ENCODE assay signal across 9 mouse cellular contexts in genomic region chr11:21428749-21429148, GRCm38 (mm10). TPM values are rescaled to one million over a fixed set of nuclear protein-coding genes. Genes with fewer than 3 reads are reported as not detected.
DNase-seq lines count a peak whose midpoint lies in the region; ATAC-seq and TF ChIP-seq lines count a peak whose summit lies in the region.
"Had no signal": no experiment of that assay in that cellular context is flagged by ENCODE, and none has a peak within 500 bp of the region (broad histone marks: within the 10 kb centered on the region; RNA-seq: fewer than 3 reads in every experiment).

No protein-coding gene starts in this region.

- no peak for TF ChIP-seq CTCF in kidney, adult 2 months (conservative IDR thresholded peaks at IDR 0.05; ENCODE audit: insufficient read depth, insufficient read length, low read depth, low read length)
- TF ChIP-seq CTCF in gastrocnemius, adult 2 months (IDR thresholded peaks at IDR 0.05), result no peak

- no peaks in the 10 kb centered on the region for H3K27me3 ChIP-seq in kidney, adult 2 months (replicated peaks; ENCODE audit: control insufficient read depth, insufficient read depth, low read length)
- H3K27me3 ChIP-seq in kidney, embryonic 16.5 days (ENCODE audit: insufficient read depth, low read length), result no peaks in the 10 kb centered on the region

- H3K9me3 ChIP-seq in kidney, embryonic 16.5 days (ENCODE audit: low read length), result no peaks in the 10 kb centered on the region
- H3K9me3 ChIP-seq: limb, embryonic 10.5 days had no signal

- no peak overlapping the region for H3K9ac ChIP-seq in kidney, embryonic 16.5 days (replicated peaks; ENCODE audit: low read length)

- peak; percentile 72 for DNase-seq in kidney, adult 2 months
- DNase-seq in adipocyte (ENCODE audit: low spot score), result peak; percentile 83
- peak; percentile 87 for DNase-seq in gastrocnemius, adult 2 months
- peak; percentile 75 for DNase-seq in kidney, adult 9 months
- DNase-seq in T-cell, adult 2 months (ENCODE audit: low spot score), result no peak
- DNase-seq in layer of hippocampus, adult 11-12 months (ENCODE audit: low spot score), result no peak
- no peak for DNase-seq in left cerebral cortex, postnatal 25 days (ENCODE audit: low spot score in 2 of 2)

- no peaks in the 10 kb centered on the region for H3K36me3 ChIP-seq in kidney, adult 2 months (ENCODE audit: control insufficient read depth, insufficient read depth, low read length)
- no peaks in the 10 kb centered on the region for H3K36me3 ChIP-seq in kidney, embryonic 16.5 days (ENCODE audit: insufficient read depth, low read length)
- H3K36me3 ChIP-seq: limb, embryonic 10.5 days had no signal

- 0 out of 2 replicates have a peak overlapping the region, but pooled peaks have one; percentile 20 for H3K27ac ChIP-seq in kidney, adult 2 months (ENCODE audit: insufficient read depth, low read depth, low read length)
- no peak overlapping the region for H3K27ac ChIP-seq in kidney, embryonic 16.5 days (ENCODE audit: low read length)
- H3K27ac ChIP-seq in gastrocnemius, adult 2 months, result peak overlapping the region; percentile 88
- H3K27ac ChIP-seq: limb, embryonic 10.5 days had no signal

- H3K4me2 ChIP-seq in kidney, embryonic 16.5 days (replicated peaks; ENCODE audit: low read depth, low read length), result no peak overlapping the region

- no peak overlapping the region for H3K4me3 ChIP-seq in kidney, adult 2 months (ENCODE audit: insufficient read depth, low read depth, low read length)
- H3K4me3 ChIP-seq in kidney, embryonic 16.5 days (ENCODE audit: low read length), result no peak overlapping the region
- H3K4me3 ChIP-seq in gastrocnemius, adult 2 months, result peak overlapping the region; percentile 33
- H3K4me3 ChIP-seq: limb, embryonic 10.5 days had no signal

- H3K4me1 ChIP-seq in kidney, adult 2 months (ENCODE audit: control insufficient read depth, insufficient read depth, low read length), result peaks cover 15% of the 10 kb centered on the region; the same call in 1 of the 2 replicates
- H3K4me1 ChIP-seq in kidney, embryonic 16.5 days (ENCODE audit: insufficient read depth, low read length), result 0 out of 2 replicates have a peak, but pooled peaks cover 7% of the 10 kb centered on the region
- H3K4me1 ChIP-seq: limb, embryonic 10.5 days had no signal

- intact Hi-C loops in gastrocnemius, adult 2 months (cut with DNase I), result no loop called here
- intact Hi-C loops in left cerebral cortex, postnatal 25 days (cut with DNase I), result no loop called here

- no peak for ATAC-seq in kidney, embryonic 16.5 days (ENCODE audit: low FRiP score, low TSS enrichment)

- WGBS in kidney, adult 2 months, result 54% methylated on average over 6 of the region's 6 CpGs
- 73% methylated on average over 6 of the region's 6 CpGs for WGBS in kidney, embryonic 16.5 days

- no peak for TF ChIP-seq POLR2A in kidney, adult 2 months (IDR thresholded peaks at IDR 0.05; ENCODE audit: low read depth, low read length)

RNA-seq across cellular contexts. Expression of gene Ugp2, which starts 57.7 kb away (rescaled TPM):
- polyA plus RNA-seq in kidney, adult 2 months (2012; rRNA removed), result 14.2 and 21.7 TPM in 2 replicates
- 77.9 and 84.8 TPM in 2 replicates for polyA plus RNA-seq in kidney, embryonic 16.5 days (2015; fragmentation: Nextera tagmentation; extraction: Ambion mirVana)
- 100 to 1,000 TPM; 474 to 554 TPM for total RNA-seq in gastrocnemius, adult 2 months (2021)
- total RNA-seq in left cerebral cortex, postnatal 25 days (2021), result 10 to 100 TPM; 76.5 to 77.6 TPM

Comparison
In these comparisons a context has a peak if more than half of its experiments do, and no peak if none do; other contexts are left out.
1. DNase-seq: peak in kidney, adult 2 months (single experiment), adipocyte (single experiment), gastrocnemius, adult 2 months (single experiment) and kidney, adult 9 months (single experiment); none in T-cell, adult 2 months (single experiment), layer of hippocampus, adult 11-12 months (single experiment) and left cerebral cortex, postnatal 25 days (0 of 2).
2. RNA of gene Ugp2, which starts 57.7 kb away (total RNA-seq): 474 to 554 TPM in gastrocnemius, adult 2 months; 76.5 to 77.6 TPM in left cerebral cortex, postnatal 25 days; every median in the first group is over 4 times any median in the second.